Mouse (Mus musculus) cerebellum, postnatal 14 days (tissue): ENCODE data around the gene Cc2d2b.

Experiments used
- DNase-seq, 2 experiments: peaks; one replicate each; pipeline ENCODE4 v3.0.0; 2021; ENCODE audit warnings: mixed read lengths in 2 of 2

Cc2d2b gene

GRCm38 (mm10) chr19:40748559-40748958, at the start of gene Cc2d2b:
Gene Cc2d2b, plus strand, starts transcription at chr19:40748753.
- DNase-seq: peak in 1 of 2 experiments; percentile 34

DNA sequence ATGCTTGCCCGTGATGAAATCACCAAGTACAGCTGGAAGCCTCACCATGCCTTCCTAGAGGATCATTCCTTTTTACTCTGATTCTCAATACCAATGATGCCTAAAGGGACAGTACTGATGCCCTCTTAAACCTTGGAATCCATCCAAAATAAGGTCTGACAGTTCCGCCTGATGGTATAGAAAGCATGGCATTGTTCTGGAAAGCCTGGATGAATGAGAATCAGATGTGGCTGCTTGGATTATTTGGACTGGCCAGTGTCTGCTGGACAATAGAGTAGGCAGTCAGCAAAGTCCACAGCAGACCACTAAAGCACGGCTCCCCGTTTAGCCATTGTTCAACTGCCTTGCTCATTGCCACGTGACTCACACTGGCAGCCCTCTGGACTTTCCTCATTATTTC, 48.7 kb upstream of the Cc2d2b start:
- DNase-seq: no peak

DNA sequence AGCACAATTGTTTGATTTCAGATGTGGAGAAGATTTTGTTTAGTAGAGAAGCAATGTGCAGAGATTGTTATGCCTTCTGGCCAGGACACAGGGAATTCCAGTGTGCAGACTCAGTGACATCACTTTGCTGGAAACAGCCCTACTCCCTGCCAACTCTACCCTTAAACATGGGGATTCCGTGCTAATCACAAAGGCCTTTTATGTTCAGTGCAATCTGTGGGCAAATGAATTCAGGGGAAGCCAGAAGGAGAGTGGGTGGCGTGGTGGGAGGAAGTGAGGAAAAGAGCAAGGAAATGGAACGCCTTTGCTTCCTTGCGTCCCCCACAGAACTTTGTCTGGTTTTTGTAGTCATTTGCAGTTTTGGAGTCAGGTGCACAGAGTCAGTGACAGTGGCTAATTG, 46.1 kb upstream of the Cc2d2b start:
- no peak for DNase-seq

- no peak for DNase-seq
Measured at GRCm38 (mm10) chr19:40712889-40713628, 35.5 kb upstream of the Cc2d2b start.

DNA sequence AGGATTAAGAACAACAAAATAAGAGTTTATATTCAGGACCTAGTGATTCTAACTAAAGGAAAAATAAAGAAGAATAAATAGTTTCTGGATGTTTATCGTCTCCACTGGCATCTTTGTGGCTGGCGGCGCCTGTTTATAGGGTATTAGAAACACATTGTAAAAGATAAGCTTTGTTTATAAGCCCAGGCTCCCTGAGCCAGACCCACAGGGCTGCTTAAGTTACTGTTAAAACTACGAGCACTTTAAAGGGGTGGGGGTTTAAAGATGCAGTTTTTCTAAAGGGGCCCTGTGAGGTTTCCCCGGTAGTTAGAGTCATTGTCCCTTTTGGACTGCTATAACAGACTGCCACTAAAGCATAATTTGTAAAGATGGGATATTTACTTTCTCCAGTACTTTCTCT, 33.9 kb upstream of the Cc2d2b start:
- DNase-seq: no peak

- no peak for DNase-seq
Measured at GRCm38 (mm10) chr19:40716981-40717380, 31.6 kb upstream of the Cc2d2b start.

GRCm38 (mm10) chr19:40719439-40720105, 29.0 kb upstream of the Cc2d2b start:
- DNase-seq: no peak

DNA sequence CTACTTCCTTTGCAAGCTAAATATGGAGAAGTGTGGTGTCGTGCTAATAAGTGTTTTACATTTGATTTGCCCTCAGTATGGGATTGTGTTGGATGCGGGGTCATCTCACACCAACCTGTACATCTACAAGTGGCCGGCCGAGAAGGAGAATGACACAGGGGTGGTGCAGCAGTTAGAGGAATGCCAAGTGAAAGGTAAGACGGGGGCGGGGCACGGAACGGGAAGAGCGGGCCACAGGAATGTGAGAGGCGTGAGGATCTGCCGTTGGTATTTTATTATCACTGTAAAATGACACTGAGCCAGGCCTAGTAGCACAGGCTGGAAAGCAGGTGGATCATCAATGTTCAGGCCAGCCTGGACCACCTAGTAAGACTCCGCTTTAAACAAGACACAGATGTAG, 28.2 kb upstream of the Cc2d2b start:
- DNase-seq: no peak

GRCm38 (mm10) chr19:40722137-40723038, 26.2 kb upstream of the Cc2d2b start:
- DNase-seq: peak; percentile 74 to 75

- DNase-seq: no peak
Measured at GRCm38 (mm10) chr19:40723516-40723915, 25.0 kb upstream of the Cc2d2b start.

GRCm38 (mm10) chr19:40726148-40726547, 22.4 kb upstream of the Cc2d2b start:
- no peak for DNase-seq

DNA sequence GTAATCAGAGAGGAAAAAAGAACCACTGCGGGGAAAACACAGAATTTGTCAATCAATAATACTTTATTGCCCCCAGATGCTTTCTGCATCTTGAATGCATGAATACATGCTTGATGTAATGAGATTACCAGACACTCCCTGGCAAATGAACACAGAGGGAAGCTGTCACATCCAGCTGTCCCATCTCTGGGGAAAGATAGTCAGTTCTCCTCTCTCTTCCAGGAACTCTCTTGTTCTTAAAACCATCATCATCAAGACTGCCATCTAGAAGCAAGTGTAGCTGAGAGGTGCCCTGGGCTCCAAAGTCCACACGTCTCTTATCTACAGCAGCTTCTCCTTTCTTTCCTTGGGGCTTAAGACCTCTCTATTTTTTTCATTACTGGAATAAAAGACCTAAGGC, 21.9 kb upstream of the Cc2d2b start:
- no peak for DNase-seq

DNA sequence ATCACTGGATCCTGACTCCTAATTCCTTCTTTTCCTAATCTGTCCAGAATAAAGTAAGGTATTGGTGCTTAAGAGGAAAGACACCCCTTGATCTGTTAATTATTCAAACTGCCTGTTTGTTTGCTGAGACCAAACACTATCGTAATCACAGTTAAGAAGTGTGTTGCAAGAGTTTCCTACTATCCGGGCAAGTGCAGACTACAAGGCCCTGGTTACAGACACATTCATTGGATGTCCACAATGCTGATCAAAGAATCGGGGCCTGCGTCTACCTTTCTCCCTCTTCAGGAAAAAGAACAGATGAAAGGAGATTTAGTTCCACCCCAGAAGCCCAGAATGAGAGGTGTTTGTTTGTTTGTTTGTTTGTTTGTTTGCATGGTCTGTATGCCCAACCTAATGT, 20.3 kb upstream of the Cc2d2b start:
- DNase-seq: no peak

DNA sequence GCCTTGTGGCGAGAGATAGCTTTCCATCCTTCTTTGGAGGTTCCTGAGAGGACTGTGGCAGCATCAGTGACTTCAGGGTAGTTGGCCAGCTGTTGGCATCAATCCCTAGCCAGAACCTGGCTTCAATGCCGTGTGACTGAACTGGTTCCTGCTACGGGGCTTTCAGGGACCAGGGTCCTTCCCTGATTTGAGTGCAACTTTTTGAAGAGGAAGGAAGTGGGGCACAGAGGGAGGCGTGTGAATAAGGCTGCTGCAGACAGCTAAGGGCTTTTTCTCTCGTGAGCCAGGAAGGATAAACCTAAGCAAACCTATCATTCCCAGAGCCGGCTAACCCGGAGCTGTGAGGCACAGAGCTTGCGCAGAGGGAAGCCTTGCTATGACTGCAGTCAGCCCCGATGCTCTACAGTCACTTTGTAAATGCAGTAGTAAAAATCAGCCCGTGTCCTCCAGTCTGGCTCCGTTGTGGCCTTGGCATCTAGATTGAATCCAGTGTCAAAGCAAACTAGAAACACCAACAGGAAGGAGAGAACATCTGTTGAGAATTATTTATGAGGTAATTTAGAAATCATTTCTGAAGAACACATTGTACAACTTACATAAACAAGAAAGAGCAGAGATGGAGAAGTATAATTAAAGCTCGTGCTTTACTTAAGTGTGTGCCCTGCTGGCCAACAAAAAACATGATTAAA, 19.7 kb upstream of the Cc2d2b start:
- DNase-seq: no peak

GRCm38 (mm10) chr19:40733409-40733808, 15.1 kb upstream of the Cc2d2b start:
- no peak for DNase-seq

GRCm38 (mm10) chr19:40733849-40734248, 14.7 kb upstream of the Cc2d2b start:
- DNase-seq: no peak

- peak; percentile 82 to 84 for DNase-seq
Measured at GRCm38 (mm10) chr19:40736680-40737512, 11.7 kb upstream of the Cc2d2b start.

- DNase-seq: no peak
Measured at GRCm38 (mm10) chr19:40737613-40738012, 10.9 kb upstream of the Cc2d2b start.

GRCm38 (mm10) chr19:40738683-40739324, 9.7 kb upstream of the Cc2d2b start:
- DNase-seq: no peak

DNA sequence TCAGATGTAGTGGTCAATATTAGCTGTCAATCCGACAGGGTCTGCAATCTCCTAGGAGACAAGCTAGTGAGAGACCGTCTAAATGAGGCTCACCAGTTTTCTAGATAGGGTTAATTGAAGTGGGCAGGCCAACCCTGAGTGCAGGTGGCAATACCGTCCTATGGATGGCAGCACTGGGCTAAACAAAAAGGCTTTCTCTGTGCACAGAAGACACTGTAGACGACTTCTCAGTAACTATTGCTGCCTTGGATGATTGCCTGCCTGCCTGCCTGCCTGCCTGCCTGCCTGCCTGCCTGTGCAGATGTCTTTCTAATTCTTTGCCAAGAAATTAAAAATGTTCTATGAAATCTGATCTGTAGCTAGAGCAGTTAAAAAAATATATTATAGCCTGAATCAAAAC, 1.9 kb upstream of the Cc2d2b start:
- peak; percentile 68 to 77 for DNase-seq

GRCm38 (mm10) chr19:40754311-40754710, 5.8 kb downstream of the Cc2d2b start:
- peak; percentile 29 to 66 for DNase-seq
